Mouse (Mus musculus) right cerebral cortex, postnatal 10 days (tissue): ENCODE measurements around the gene Rap2a.
A peak's percentile ranks its signal among the peaks of the same experiment; 100 is the strongest.

Experiments
- DNase-seq, 2 experiments: peaks; one replicate each; pipeline ENCODE4 v3.0.0; 2021; ENCODE audit warnings: low spot score in 2 of 2

Rap2a gene

DNA sequence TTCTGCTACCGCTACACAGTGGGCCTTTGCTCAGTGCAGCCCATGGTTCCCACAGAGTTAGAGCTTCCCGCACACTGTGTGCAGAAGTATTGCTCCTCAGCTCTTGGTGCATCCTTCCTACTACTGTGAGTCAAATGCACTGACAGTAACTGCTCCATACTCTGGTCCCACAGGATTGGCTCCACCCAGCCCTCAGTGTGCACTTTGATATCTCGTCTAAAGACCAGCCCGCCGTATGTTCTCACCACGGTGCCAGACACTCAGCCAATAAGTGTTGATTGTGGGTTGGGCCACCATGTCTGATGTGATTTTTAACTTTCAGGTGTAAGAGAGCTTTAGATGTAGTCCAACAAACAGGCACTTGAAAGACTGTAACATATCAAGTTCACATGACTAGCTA, 21.4 kb downstream of the Rap2a start:
- no peak for DNase-seq

DNA sequence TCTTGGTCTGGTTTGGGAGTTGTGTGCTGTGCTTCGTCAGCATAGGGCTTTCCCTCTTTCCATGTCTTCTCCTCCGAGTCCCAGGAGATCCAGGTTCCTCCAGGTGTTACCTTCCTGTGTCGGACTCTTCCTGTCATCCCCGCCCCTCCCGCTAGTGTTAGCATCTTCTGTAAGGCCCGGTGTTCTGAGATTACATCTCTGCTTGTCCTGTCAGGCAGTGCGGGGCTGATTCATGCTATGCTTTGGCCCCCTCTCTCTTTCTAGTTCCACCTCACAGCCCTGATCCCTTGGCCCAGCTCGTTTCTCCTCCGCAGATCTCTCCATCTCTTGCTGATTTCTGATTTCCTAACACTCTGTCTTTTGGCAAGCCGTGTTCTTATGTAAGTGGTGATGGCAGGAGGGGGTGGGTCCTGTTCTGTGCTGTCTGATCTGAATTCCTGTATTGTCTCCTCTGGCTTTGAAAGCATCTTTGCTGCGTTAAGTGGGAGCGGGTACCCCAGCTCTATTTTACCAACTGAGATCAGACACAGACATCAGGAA, 21.8 kb downstream of the Rap2a start:
- no peak for DNase-seq

DNA sequence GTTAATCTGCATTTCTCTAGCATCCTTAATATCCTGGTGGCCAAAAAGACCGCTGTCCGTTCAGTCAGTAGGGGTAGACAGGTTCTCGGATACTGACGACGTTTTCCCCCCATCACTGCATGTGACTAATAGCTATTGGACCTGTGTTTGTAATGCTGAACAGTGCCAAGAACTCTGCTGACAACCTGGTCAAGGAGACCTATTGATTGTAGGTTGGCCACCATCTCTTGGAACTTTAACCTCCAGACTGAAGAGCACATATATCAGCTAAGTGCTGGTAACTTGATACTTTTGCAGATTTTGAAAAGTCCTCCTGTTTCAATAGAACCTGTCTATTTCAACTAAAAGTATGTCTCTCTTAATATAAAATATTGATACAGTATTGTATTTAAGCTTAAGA, 22.5 kb downstream of the Rap2a start:
- no peak for DNase-seq

DNA sequence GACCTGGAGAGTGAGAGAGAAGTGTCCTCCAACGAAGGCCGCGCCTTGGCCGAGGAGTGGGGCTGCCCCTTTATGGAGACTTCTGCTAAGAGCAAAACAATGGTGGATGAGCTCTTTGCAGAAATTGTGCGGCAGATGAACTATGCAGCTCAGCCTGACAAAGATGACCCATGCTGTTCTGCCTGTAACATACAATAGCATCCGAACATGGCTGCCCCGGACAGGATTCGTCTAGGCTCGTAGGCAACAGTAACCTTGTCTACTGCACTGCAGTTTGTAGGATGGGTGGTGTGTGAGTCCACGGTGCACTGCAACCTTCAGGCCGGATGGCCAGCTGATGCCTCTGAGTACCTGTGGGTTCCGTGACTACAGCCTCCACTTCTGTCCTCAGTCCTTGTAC, 25.4 kb downstream of the Rap2a start:
- DNase-seq: no peak

DNA sequence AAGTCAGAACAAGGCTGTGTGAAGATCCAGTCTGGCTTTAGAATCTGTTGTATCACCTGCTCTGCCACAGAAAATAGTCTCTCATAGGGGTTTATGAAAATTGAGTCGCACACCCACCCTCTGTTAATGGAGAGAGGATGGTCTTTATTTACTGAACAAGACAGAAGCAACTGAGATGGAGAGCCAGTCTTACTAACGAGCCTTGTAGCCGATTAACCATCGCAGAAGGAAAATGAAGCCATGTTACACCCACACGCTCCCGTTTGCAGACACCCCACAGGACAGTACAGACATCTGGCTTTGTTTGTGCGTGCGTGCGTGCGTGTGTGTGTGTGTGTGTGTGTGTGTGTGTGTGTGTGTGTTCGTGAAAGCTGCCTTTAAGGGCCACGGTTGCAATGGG, 26.2 kb downstream of the Rap2a start:
- no peak for DNase-seq

DNA sequence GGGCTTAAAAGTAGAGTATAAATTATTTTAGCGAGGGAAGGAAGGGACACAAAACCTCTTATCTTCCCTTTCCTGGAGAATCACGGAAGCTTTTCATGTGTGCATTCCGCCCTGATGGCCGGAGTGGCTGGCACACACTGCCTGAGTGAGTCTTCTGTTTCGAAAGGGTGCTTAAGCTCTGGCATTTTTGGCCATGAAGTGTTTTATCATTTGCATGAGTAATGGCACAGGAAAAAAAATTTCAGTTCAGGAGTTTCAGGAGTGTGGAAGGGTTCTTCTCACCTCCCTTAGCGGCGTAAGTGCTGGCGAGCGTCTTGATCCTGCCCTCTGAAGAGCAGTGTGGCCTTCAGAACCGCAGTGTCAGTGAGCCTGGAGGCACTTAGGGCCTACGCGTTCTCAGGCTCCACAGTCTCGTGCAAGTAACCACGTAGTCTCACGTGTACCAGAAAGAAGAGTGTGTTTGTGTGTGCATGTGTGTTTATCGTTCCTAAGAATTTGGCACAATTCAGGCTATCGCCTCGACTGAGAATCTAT, 26.8 kb downstream of the Rap2a start:
- no peak for DNase-seq

DNA sequence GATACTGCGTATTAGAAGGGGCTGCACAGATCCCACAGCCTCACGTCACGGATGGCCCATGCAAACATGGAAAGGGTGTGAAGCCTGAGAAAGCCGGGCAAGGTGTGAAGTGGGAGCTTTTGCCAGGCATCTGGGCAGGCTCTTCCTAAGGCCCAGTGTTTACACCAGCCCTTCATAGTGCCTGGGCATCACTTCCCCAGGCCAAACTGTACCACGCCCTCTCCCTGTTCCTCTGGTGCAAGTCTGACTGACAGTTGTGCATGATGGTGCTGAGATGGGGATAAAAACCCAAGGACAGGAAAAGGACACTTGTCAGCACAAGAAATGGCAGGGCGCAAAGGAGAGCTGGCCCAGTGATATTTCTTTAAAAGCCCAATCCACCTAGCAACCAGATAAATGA, 27.7 kb downstream of the Rap2a start:
- DNase-seq: no peak

DNA sequence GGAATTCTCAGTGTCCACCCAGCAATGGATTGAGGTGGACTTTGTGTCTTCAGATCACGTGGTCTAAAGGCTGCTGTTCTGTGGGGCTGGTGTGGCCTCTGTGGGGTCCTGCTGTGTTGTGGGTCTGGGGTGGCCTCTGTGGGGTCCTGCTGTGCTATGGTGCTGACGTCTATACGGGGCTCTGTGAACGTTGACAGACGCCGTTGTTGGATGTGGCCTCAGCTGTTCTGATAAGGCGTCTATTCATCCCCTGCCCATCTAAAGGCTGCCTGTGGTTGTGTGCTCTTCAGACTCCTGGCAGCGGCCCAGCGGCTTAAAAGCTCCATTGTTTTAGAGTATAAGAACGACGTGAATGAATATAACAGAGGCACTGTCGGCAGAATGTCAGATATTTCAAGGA, 29.3 kb downstream of the Rap2a start:
- peak; percentile 72 to 77 for DNase-seq

DNA sequence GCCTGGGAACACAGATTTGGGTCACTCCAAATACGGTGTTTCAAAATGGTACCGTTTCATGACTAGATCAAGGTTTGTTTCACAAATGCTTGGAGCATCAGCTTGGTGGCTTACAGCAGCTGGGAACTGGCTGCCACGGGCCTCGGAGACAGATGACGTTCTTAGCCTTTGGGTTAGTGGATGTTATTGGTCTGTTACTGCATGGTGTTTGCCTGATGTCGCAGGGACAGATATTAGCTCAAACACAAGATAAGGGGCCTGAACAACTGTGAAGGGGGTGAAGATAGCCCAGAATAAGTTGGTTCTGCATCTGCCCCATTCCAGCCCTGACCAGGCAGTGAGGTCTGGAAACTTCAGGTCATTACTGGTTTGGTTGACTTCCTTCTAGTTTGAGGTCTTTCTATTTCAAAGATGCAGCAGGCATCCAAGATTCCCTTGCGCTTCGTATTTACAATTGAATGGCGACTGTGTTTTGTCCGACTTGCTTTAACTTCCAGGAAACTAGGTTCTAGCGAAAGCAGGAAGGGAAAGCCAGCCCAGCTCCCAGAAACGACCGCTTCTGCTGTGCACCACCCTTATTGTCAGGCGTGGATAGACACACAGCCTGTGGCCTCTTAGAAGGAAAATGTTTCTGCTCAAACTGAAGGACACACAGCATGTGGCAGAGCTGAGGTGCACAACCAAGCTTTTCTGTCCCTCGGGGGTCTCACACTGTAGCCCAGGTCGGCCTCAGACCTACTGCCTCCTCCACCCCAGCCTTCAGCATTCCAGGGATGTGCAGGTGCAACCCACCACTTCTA, 30.5 kb downstream of the Rap2a start:
- no peak for DNase-seq

DNA sequence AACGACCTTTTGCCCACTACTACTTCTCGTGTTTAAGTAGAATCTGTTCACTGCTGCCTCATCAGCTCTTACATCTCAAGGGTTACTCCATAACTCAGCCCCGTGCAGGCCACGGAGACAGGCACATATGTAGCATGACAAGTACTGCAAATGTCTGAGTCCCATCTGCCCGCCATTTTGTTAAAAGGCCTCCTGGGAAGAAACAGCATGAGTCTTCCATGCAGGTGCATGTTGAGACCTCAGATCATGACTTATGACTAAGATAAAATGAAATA, 31.1 kb downstream of the Rap2a start:
- no peak for DNase-seq

DNA sequence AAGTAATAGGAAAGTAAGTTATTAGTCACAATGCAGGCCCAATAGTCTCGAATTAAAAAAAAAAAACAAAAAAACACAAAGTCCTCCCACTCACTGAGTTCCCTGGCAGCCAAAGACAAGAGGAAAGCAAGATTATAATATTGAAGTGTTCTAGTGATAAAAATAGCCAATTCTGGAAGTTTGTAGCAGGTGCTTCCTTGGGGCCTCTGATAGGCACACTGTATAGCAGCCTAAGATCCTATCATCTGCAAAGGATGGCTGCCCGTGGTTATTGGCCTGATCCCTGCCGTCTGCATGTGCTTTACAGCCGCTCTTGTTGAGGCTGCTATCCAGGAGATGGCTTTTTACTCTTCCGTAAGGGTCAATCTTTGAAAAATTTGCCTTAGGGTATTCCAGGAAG, 33.6 kb downstream of the Rap2a start:
- DNase-seq: no peak

DNA sequence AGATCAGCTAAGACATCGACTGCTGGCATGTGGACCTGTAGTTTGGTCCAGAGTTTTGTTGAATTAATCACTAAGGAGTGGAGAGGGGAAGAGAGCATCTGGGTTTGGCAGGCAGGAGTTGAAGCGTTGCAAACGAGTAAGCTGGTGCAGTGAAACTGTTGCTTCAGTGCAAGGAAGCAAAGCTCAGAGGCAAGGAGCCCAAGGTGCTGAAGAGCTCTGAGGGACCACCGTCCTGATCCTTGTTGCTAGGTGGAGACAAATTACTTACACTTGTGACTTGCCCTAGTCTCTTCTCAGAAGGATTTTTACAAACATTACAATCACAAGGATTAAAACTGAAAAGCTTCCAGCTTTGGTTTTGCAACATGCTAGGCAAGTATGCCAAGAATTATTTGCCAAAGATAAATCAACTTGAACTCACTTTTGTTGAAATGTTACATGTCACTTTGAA, 36.6 kb downstream of the Rap2a start:
- DNase-seq: no peak

DNA sequence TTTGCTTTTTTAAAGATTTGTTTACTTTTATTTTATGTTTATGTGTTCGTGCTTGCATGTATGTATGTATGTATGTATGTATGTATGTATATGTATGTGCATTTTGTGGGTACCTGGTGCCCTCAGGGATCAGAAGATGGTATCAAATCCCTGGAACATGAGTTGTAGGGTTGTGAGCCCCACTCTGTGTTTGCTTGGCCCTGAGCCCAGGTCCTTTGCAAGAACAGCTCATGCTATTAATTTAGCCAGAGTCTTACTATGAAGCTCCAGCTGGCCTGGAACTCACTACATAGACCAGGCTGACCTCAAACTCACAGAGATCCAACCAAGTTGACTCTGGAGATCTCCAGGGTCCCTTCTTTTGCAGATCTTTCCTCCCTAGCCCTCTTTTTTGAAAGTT, 37.1 kb downstream of the Rap2a start:
- no peak for DNase-seq

DNA sequence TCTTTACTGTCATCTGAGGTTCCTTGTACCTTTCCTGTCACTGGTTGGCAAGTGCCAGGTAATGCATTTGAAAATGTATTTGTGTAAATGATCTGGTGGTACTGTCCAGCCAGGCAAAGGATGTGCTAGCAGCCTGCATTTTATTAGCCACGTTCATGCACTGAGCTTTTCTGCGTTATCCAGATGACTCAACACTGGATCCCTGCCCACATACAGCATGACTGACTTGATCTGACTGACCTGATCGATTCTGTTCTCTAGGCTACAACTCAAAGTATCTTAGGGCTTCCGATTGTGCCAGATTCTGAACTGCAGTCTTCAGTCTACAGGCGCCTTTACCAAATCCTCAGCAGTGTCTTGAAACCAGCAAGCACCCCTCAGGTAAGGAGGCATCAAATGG, 40.5 kb downstream of the Rap2a start:
- no peak for DNase-seq

DNA sequence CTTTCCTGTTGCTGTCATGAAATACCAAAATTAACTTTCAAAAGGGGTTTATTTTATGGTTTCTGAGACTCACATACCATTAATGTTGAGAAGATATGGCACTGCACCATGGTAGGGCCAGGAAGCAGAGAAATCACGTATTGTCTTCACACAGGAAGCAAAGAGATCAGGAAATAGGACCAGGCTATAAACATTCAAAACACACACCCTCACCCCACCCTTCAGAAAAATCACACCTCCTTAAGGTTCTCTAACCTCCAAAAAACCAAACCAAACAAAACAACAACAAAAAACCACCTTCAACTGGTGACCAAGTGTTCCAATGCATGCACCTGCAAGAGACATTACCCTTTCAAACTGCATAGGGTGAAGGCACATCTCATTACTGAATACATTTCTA, 41.7 kb downstream of the Rap2a start:
- no peak for DNase-seq

DNA sequence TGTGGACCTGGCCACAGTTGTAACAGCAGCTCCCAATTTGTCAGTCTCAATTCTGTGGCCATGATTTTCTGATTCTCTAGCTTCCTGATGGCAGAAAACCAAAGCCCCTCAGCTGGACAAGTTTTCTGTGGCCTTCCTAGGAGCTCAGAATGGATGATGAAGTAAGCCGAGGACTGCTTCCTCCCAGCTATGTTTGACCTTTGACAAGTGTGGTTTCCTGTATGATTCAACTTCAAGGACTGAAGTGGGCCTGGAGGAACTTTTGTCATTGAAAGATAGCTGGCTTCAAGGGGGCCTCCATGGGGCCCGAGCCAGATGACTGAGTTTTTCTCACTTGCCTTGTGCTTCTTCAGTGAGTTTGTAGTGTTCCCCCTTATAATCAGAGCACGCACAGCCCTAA, 42.6 kb downstream of the Rap2a start:
- no peak for DNase-seq

DNA sequence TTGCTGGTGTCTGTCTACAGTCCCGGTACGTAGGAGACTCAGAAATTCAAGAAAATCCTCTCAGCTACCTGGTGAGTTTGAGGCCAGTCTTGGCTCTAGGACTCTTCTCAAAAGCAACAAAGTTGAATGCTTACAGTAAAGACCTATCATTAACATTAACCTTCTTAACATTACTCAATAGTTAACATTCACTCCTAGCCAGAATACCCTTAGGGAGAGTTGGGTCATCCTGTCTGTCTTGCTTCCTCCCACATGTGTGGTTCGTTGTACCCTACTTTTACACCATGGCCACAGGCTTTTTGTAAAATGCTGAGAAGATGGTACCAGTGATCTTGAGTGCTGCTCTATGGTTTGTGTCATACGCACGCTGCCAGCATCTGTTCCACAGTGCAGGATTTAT, 45.1 kb downstream of the Rap2a start:
- no peak for DNase-seq

DNA sequence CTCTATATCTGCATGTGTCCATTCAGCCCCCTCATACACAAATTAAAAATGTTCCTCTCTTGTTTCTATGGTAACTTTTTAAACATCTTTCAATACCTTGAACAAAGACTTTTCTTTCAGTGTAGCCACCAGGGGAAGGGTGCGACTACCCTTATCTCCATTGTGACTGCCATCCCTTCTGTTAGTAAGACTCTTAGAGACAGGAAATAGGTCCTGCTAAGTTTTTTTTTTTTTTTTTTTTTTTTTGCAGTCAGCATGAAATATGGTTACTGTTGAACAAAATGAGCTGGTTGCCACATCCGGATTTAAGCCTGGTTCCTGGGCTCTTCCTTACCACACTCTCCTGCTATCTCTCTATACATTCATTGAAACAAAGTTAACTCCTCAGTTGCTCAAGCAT, 47.4 kb downstream of the Rap2a start:
- no peak for DNase-seq

DNA sequence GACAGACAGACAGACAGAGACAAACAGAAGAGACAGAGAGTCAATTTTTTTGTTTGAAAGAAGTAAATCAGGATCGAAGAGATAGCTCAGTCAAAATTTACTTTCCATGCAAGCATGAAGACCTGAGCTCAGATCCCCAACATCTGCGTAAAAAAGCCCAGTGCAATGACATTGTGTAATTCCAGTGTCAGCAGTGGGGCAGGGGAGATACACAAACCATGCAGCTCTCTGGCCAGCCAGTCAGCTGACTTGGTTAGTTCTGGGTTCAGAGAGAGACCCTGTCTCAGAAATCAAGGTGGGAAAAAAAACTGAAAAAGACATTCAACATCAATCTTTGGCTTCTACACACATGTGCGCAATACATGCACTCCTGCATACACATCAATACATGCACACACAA, 55.1 kb downstream of the Rap2a start:
- no peak for DNase-seq

DNA sequence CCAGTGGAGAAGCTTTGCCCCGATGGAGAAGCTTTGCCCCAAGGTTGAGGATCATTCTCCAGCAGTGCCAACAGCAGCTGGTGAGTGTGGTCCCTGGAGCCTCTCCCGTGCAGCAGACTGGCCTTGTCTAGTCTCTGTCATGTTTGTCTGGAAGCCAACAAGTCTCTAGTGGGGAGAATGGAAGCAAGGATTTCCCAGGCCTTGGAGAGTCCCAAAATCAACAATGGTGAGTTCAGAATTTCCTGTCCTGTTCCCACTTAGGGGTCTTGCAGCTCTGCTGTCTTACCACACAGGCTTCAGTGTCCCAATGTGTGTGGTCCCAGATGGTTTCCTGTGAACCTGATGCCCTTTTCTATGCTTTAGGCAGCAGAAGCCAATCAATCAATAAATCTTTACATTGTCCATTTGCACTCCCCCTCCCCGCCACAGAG, 56.6 kb downstream of the Rap2a start:
- no peak for DNase-seq

DNA sequence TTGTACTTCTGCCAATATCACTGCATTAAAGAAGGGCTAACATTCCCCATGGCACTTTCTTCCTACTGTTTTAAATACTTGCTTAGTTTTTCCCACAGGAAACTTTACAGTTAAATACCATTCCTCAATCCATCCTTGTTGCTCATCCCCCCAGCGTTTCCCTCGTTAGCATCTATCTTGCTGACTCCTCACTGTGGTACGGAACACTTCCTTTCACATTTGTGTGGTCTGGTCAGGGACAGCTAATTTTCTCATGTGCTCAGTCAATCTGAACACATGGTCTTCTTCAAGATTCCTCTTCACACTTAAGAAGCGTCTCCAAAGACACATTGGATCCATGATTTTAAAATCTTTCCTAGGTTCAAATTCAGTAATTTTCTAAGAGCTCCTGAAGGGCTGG, 57.2 kb downstream of the Rap2a start:
- DNase-seq: no peak

DNA sequence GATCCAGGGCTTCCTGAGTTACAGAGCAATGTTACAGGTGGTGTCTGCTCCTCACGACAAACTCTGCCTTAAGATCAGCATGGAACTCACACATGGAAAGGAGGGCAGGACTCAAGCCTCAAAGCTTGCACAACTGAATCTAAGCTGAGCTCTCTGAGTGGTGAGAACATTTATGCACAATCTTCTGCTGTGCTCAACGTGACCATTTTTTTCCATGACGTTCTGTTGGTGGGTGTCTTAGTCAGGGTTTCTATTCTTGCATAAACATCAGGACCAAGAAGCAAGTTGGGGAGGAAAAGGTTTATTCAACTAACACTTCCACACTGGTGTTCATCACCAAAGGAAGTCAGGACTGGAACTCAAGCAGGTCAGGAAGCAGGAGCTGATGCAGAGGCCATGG, 57.7 kb downstream of the Rap2a start:
- DNase-seq: no peak

DNA sequence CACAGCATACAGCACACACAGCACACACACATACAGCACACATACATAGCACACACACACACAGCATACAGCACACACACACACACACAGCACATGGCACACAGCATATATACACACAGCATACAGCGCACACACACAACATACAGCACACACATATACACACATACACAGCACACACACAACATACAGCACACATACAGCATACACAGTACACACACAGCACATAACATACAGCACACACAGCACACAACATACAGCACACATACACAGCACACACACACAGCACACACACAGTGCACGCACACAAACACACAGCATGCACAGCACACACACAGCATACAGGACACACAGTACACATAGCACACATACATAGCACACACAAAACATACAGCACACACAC, 60.9 kb downstream of the Rap2a start:
- no peak for DNase-seq

DNA sequence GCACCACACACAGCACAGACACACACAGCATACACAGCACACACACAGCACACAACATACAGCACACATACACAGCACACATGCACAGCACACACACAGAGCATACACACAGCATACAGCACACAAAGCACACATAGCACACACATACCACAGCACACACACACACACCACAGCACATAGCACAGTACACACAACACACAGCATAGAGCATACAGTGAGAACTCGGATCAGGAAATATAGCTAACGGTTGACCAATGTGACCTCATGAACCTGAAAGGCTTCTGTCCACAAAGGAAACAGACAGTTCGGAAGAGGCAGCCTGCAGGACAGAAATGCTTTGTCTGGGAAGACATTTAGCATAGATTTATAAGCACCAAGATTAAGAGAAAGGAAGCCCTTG, 61.4 kb downstream of the Rap2a start:
- DNase-seq: no peak
